Mouse (Mus musculus) embryonic fibroblast, embryonic 13.5 days (primary cell): ENCODE results near the gene Rnf144b.
A peak's percentile ranks its signal among the peaks of the same experiment; 100 is the strongest.

Source experiments
- CTCF ChIP-seq: IDR thresholded peaks from 2 replicates; pipeline ENCODE4 v1.5.1; 2011; ENCODE audit warnings: mild to moderate bottlenecking, control low read depth, low read length, moderate library complexity, borderline replicate concordance; ENCODE audit not compliant: insufficient read depth
- POLR2A ChIP-seq: IDR thresholded peaks from 2 replicates; pipeline ENCODE4 v1.6.1; 2011; ENCODE audit warnings: low read depth, mild to moderate bottlenecking, control low read depth, low read length, moderate library complexity

DNA sequence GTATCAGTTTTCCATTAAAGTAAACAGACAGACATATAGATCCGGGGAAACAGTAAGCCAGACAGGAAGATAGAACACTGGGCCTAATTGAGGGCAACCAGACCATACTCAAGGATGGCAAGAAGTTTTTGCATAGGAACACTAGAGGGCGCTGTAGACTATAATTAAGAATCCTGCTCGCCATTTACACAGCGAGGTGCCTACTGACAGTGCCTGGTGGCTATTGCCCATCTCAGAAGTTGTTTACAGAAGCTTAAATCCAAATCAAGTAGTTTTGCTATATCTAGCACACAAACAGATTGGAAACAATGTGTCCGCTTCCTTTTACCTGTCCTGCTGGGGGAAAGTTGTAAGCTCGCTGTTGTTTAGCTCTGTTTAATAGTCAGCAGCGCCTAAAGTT is 29.9 kb downstream of the Rnf144b start:
- TF ChIP-seq CTCF (0 out of 2 replicates have a peak, but pooled peaks have one; percentile 17), POLR2A (no peak)
